Mouse (Mus musculus): ENCODE data around the gene Rnf167.

Rnf167 gene

DNA sequence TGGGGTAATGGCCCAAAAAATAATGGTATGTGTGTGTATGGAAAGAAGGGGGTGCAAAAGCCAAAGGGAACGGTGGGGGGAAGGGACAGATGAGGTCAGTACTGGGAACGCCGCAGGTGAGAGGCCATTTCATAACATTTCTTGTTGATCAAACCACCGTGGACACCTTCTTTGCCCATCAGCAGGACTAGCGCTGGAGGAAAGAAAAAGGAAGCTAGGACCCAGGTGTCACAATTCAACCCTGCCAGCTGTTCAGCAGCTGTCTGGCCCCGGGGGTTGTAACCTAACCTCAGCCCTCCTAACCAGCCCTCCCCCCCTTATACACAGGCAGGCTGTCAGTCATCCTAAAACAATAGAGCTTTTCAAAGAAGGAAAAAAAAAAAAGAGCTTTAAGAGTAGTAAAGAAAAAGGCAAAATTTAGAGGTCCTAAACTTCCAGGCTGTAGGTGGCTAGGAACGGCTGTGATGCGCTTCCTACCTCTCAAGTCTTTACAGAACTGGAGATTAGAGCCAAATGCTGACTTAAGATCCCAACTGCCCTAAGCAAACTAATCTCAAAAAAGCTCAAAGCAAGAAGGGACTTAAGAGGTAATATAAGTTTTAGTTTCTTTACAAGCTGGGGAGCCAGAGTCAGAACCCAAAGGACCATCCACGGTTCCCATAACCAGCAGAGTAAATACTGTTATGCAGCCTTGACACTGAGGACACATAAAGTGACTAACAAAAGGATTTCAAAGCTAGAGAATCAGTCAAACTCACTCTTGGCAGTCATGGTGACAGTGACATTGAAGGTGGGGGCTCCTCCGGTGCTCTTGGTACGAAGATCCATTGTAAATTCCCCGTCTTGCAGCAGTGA is 5.2 kb downstream of the Rnf167 start:
- in situ Hi-C loops (cut with MboI; ENCODE audit: low pct_unique_long_range_greater_than_20kb in 1 of 2, low sequenced_read_pairs in 2 of 2, unreplicated experiment in 1 of 2) = no loop called here

DNA sequence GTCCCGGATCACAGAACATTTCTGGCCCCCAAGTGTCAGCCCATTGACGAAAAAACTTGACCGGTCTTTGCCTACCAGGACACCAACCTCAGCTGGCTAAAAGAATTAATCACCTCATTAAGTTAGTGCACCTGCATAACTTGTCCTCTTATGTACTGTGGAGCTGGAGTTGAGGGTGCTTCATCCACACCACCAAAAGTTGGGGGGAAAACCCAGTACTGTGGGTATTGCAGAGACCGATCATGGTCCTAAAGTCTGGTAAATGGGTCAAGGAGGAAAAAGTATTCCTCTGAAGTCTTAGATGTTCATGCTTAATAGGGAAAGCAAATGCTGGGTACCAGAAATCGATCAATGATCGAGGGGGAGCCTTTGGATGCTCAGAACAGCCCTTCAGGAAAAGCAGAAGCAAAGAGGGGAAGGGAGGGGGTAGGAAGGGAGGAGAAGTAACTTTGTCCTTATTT is 5.9 kb downstream of the Rnf167 start:
- in situ Hi-C loops (cut with MboI; ENCODE audit: low pct_unique_long_range_greater_than_20kb in 1 of 2, low sequenced_read_pairs in 2 of 2, unreplicated experiment in 1 of 2) = no loop called here

- in situ Hi-C loops (cut with MboI; ENCODE audit: low pct_unique_long_range_greater_than_20kb in 1 of 2, low sequenced_read_pairs in 2 of 2, unreplicated experiment in 1 of 2) = no loop called here
Observed at GRCm38 (mm10) chr11:70653345-70654197, 6.5 kb downstream of the Rnf167 start.

GRCm38 (mm10) chr11:70654198-70654922 is 7.3 kb downstream of the Rnf167 start, which contains the start of gene Pfn1:
TSS of gene Pfn1 (minus strand) at chr11:70654644.
- in situ Hi-C loops (cut with MboI; ENCODE audit: low pct_unique_long_range_greater_than_20kb in 1 of 2, low sequenced_read_pairs in 2 of 2, unreplicated experiment in 1 of 2) = no loop called here

- in situ Hi-C loops (cut with MboI; ENCODE audit: low pct_unique_long_range_greater_than_20kb in 1 of 2, low sequenced_read_pairs in 2 of 2, unreplicated experiment in 1 of 2) = no loop called here
Observed at GRCm38 (mm10) chr11:70654923-70655570, 8.0 kb downstream of the Rnf167 start.

DNA sequence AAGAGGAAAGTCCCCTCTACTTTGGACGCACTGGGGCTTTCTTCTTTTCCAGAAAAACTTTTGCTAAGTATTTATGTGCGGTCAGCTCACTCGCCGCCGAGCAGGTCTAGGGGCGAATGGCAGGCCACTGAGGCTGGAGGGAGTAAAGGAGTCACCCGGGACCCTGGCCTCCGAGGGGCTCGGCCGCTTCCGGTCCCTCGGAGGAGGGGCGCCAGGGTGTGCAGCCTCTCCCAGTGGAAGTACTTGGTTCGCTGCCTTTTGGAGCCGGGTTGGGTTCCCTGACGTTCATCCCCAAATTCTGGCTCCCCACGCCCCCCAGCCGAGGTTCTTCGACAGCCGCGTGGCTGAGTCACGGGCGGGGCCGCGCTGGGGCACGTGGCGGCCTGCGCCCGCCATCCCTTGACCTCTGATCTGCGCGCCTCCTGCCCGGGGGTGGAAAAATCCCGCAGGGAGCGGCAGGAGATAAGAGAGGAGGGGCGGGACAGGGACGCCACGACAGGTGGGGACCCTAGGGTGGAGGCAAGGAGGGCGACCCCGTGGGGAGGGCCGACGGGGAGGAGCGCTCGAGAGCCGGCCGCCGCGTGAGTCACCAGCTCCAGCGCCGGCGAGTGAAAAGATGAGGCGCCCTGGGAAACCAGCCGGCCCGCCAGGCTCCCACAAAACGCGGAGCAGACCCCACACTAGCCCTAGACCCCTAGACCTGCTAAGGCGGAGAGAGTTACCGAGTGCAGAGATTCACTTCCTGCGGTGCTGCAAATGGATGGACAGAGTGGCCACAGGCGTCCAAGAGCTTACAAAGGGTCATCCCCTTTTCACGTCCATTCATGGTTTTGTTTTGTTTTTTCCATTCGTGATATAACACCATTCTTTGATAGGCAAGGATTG is 8.8 kb downstream of the Rnf167 start:
- in situ Hi-C loops (cut with MboI; ENCODE audit: low pct_unique_long_range_greater_than_20kb in 1 of 2, low sequenced_read_pairs in 2 of 2, unreplicated experiment in 1 of 2) = no loop called here

GRCm38 (mm10) chr11:70656456-70656927 is 9.5 kb downstream of the Rnf167 start:
- in situ Hi-C loops (cut with MboI; ENCODE audit: low pct_unique_long_range_greater_than_20kb in 1 of 2, low sequenced_read_pairs in 2 of 2, unreplicated experiment in 1 of 2) = no loop called here

DNA sequence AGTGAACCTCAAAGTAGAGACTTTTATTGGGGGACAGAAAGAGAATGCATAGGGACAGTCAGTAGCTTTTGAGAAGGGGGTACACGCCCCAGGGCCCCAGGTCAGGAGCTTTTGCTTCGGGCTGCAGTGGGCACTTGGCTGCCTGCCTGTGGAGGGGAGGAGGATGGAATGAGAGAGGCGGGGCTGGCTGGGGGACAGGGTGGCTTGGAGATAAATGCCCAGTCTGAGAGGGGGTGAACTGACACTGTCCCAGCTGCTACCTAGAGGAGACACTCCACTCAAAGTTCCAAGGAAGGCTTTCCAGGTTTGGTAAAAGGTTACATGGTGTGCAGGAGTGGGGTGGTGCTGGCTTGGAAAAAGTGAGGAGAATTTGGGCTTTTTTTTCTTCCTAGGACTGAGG is 9.9 kb downstream of the Rnf167 start, which contains the start of gene Eno3:
Eno3 (plus strand) TSS at position 239 of the 400 bp plus-strand sequence.
- in situ Hi-C loops (cut with MboI; ENCODE audit: low pct_unique_long_range_greater_than_20kb in 1 of 2, low sequenced_read_pairs in 2 of 2, unreplicated experiment in 1 of 2) = no loop called here

- in situ Hi-C loops (cut with MboI; ENCODE audit: low pct_unique_long_range_greater_than_20kb in 1 of 2, low sequenced_read_pairs in 2 of 2, unreplicated experiment in 1 of 2) = no loop called here
Observed at GRCm38 (mm10) chr11:70657573-70657972, 10.5 kb downstream of the Rnf167 start.

DNA sequence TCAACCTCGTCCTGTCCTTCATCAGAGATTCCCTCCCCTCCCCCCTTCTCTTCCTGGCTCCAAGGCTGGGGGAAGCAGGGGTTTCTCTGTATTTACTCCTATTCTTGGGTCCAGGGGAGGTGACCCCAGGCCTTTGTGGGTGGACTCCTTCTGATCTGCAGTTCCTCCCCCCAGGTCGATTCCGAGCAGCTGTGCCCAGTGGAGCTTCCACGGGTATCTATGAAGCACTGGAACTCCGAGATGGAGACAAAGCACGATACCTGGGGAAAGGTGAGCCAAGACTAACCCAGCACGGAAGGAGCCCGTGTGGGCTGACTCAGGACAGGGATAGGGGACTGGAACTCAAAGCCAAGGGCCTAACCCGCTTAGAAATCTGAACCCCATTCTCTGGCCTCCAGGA is 11.0 kb downstream of the Rnf167 start:
- in situ Hi-C loops (cut with MboI; ENCODE audit: low pct_unique_long_range_greater_than_20kb in 1 of 2, low sequenced_read_pairs in 2 of 2, unreplicated experiment in 1 of 2) = no loop called here

DNA sequence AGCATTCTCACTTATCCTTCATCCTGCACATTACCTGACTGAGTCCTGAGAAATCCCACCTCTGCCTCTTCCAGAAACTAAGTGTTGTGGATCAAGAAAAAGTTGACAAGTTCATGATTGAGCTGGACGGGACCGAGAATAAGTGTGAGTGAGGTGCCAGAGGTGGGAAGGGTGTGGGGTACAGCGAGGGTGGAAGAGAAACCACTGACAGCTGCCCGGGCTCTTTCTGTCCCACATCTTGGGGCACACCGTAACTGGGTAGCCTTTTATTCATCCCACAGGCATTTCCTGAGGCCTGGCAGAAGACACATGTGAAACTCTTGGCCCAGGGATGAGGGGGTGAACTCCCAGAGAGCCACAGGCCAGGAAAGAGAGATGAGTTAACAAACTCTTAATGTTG is 11.5 kb downstream of the Rnf167 start:
- in situ Hi-C loops (cut with MboI; ENCODE audit: low pct_unique_long_range_greater_than_20kb in 1 of 2, low sequenced_read_pairs in 2 of 2, unreplicated experiment in 1 of 2) = no loop called here

- in situ Hi-C loops (cut with MboI; ENCODE audit: low pct_unique_long_range_greater_than_20kb in 1 of 2, low sequenced_read_pairs in 2 of 2, unreplicated experiment in 1 of 2) = no loop called here
Observed at GRCm38 (mm10) chr11:70658942-70659341, 11.9 kb downstream of the Rnf167 start.

GRCm38 (mm10) chr11:70660571-70660970 is 13.5 kb downstream of the Rnf167 start:
- in situ Hi-C loops (cut with MboI; ENCODE audit: low pct_unique_long_range_greater_than_20kb in 1 of 2, low sequenced_read_pairs in 2 of 2, unreplicated experiment in 1 of 2) = no loop called here

DNA sequence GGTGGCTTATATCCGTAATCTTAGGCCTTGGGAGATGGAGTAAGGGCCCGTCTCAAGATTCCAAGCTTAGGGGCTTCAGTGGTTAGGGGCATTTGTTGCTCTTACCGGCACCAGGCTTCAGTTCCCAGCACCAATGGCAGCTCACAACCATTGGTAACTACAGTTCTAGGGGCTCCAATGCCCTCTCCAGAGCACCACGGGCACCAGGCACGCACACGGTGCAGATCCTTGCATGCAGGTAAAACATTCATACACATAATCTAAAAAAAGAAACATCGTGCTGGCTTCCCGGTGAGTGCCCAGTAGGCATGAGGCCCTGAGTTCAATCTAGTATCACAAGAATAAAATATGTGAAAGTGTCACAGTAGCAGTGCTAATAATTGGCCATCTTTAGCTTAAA is 16.1 kb downstream of the Rnf167 start:
- in situ Hi-C loops (cut with MboI; ENCODE audit: low pct_unique_long_range_greater_than_20kb in 1 of 2, low sequenced_read_pairs in 2 of 2, unreplicated experiment in 1 of 2) = no loop called here

- in situ Hi-C loops (cut with MboI; ENCODE audit: low pct_unique_long_range_greater_than_20kb in 1 of 2, low sequenced_read_pairs in 2 of 2, unreplicated experiment in 1 of 2) = no loop called here
Observed at GRCm38 (mm10) chr11:70663957-70664356, 16.9 kb downstream of the Rnf167 start.

DNA sequence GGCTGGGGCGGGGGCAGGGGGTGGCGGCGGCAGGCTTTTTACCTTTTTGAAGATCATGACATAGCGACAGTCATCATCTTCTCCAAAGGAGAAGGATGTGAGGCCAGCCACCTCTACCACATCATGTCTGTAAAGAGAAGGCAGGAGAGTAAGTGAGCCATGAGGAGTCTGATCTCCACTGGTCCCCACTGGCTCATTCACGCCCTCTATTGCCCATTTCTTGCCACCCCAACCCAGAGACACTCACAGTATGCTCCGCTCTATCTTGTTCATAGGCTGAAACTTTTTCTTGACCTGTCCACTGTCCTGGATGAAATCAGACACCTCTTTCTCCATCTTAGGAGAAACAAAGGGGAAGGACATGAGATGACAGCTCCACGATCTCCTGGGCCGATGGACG is 17.7 kb downstream of the Rnf167 start:
- in situ Hi-C loops (cut with MboI; ENCODE audit: low pct_unique_long_range_greater_than_20kb in 1 of 2, low sequenced_read_pairs in 2 of 2, unreplicated experiment in 1 of 2) = no loop called here

GRCm38 (mm10) chr11:70666687-70667086 is 19.7 kb downstream of the Rnf167 start:
- in situ Hi-C loops (cut with MboI; ENCODE audit: low pct_unique_long_range_greater_than_20kb in 1 of 2, low sequenced_read_pairs in 2 of 2, unreplicated experiment in 1 of 2) = no loop called here

Measured in mouse embryonic stem cell (cell line).